Mouse (Mus musculus) frontal cortex, postnatal 36 days (tissue): ENCODE results near the gene Glis1.
A peak's percentile ranks its signal among the peaks of the same experiment; 100 is the strongest.

ENCODE experiments used
- DNase-seq, 2 experiments: peaks; one replicate each; pipeline ENCODE4 v3.0.0; 2022; ENCODE audit warnings: low spot score in 2 of 2

Glis1 gene

GRCm38 (mm10) chr4:107577146-107577839 is 142.9 kb downstream of the Glis1 start:
- no peak for DNase-seq

DNA sequence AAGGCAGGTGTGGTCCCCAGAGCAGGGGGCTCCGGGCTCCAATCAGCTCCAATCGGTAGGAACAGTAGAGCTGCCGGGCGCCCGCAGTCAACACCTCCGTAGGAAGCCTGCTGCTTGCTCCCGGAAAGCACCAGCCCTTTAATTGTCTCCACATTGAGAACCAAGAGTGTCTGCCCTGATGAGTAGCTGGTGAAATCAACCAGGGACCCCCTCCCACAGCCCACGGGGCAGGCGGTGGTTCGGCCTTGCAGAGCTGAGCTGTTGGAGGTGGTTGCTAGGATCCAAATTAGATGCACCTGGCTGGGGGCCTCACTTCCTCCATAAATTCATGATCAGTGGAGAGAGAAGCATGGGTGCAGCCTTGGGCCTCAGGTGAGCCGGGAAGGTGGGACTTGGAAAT is 146.5 kb downstream of the Glis1 start:
- no peak for DNase-seq

DNA sequence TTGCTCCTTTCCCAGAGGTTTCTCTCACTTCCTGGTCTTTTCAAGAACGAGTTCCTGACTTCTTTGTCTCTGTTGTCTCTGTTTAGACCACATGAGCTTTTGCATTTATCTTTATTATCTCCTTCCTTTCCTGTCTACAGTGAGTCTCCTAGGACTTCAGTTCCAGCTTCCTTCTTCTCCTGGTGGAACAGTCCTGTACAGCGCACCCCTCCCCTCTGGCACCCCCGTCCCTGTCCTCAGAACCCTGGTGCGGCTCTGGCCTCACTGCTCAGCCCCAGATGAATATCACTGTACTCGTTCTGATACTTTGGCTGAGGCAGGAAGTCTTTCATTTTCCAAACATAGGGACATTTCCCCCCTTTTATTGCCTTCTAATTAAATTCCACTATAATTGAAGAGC is 152.0 kb downstream of the Glis1 start:
- DNase-seq: no peak

- DNase-seq: no peak
These were observed 154.2 kb downstream of the Glis1 start for GRCm38 (mm10) chr4:107588637-107589036.

GRCm38 (mm10) chr4:107589046-107589445 is 154.7 kb downstream of the Glis1 start:
- peak in 1 of 2 experiments; percentile 16 for DNase-seq

DNA sequence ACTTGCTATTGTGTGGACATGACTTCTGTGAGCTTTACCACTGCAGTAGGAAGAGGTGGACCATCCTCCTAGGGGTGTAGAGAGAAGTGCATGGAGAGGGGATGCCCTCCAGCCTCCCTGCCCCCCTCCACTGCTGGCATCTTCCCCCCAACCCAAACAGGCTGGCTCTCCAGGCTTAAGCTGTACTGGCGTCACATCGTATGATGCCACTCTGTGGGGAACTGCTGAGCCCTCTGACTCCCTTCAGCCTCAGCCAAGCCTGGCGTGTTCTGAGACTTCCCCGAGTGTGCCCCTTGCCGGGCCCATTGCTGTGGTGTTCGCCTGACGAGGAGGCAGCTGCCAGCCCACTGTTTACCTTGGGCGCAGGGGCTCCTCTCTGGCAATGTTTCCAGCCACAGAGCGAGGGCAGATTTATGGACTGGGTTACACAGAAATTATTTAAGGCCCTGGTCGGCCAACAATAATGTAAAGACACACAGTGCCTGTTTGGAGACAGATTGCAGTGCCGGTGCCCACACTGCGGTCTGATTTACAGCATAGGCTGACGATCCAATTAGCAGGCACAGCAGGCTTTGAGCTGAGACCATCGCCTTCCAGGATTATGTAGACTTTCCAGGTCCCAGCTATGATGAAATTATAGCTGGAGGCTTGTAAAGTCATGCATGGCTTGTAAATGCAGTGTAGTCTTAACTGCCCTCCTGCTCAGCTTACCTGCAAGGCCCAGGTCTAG is 156.6 kb downstream of the Glis1 start:
- DNase-seq: no peak

DNA sequence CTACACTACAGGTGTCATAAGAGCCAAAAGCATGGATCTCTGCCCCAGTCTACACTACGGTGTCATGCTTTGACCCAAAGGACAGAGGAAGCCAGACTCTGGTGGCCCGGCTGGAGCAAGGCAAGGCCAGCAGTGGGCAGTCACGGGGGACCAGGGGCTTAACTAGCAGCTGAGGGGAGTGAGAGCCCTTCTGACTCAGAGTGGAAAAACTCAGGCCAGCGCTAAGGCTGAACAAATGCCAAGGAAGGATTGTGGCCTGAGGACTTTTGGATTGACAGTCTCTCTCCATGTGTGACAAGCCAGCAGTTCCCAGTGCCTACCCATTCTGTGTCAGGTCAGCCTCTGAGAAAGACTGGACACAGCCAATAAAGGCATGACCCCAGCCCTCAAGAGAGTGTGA is 159.0 kb downstream of the Glis1 start:
- no peak for DNase-seq

GRCm38 (mm10) chr4:107597226-107597897 is 163.0 kb downstream of the Glis1 start:
- DNase-seq: no peak

DNA sequence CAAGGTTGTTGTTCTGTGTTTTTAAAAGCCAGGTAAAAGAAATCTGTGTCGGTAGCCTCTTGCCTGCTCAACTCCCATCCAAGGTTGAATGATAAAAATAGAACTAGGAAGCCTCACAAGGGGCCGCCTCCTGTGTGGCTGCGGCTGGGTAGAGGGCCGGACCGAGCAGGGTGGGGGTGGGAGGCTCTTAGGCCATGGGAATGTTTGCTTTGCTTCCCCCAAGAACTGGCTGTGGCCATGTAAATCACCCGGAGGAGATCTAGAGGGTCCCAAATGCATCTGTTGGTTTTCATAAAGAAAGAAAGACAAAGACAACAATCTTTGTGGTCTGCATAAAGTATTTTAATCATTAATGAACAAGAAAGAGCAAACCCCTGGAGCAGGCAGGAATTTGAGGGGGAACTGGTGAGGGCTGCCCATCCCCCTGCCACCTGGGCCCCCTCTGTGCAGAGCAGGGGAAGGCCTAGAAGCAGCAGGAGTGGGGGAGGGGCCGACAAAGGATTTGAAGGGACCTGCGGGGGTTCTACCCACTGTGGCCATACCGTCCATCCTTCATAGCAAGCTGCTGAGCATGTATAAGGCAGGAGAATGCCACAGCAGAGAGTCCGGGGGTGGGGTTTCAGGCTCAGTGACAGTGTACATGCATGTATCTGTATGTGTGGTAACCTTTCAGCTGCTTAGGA is 163.6 kb downstream of the Glis1 start:
- DNase-seq: no peak

DNA sequence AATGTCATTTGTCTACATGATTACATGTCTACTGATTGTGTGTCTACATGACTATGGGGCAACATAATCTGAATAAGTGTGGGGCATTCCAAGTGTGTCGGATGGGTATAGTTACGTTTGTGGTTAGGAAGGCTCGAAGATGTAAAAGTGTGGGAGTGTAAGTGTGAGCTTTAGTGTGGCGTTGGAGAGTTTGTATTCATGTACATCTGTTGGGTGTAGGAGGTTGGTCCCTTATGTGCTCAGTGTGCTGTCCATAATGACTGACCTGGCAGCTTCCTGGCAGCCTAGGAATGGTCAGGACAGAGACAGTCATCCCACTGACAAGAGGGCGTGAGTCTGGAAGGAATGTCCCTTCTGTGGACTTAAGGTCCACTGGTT is 164.2 kb downstream of the Glis1 start:
- DNase-seq: peak in 1 of 2 experiments; percentile 18

GRCm38 (mm10) chr4:107602284-107602683 is 167.9 kb downstream of the Glis1 start:
- no peak for DNase-seq

GRCm38 (mm10) chr4:107602787-107603186 is 168.4 kb downstream of the Glis1 start:
- peak; percentile 27 to 31 for DNase-seq

DNA sequence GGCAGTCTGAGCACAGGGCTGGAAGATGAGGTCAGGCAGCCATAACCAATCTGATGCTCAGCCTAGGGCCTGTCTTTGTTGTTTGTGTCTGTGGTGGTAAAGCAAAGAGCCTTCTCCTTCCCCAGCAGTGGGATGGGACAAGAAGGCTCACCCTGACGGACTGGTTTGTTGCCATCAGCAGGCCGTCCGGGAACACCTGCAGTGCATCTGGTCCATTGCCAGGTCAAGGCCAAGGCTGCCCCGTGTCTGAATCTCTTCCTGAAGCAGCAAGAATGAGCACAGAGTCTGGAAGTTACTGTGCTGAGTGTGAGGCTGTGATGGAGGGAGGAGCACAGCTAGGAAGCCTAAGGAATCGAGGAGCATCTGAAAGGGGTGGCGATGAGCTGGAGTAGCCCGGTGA is 168.8 kb downstream of the Glis1 start:
- DNase-seq: no peak

- DNase-seq: no peak
These were observed 171.7 kb downstream of the Glis1 start for GRCm38 (mm10) chr4:107605964-107606602.

- no peak for DNase-seq
These were observed 175.4 kb downstream of the Glis1 start for GRCm38 (mm10) chr4:107609775-107610174.

- DNase-seq: peak; percentile 52 to 59
These were observed 177.7 kb downstream of the Glis1 start for GRCm38 (mm10) chr4:107611888-107612650.

DNA sequence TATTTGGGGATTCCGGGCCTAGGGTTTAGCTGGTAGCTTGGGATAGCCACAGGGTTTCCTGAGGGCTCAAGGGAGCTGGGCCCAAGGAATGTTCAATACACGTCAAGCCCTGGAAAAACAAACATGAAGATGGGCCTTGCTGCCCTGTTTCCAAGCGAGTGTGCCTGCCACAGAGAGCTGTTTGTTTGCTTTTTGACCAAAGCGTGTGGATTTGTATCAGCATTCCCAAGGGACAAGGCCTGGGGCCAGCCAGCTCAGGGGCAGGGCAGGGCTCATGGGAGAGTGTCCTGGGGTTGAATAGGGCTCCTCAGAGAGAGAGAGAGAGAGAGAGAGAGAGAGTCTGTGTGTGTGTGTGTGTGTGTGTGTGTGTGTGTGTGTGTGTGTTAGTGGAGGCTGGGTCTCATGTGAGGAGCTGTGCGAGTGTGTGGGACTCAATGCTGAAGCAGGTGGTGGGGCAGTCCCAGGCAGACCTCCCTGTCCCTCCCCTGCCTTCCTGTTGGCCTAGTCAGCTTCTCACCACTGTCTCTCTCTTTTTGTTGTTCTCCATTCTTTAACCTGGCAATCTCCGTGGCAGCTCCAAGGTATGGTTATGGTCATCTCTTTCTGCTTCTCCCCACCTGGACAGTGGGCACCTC is 183.3 kb downstream of the Glis1 start:
- DNase-seq: no peak

GRCm38 (mm10) chr4:107619487-107619886 is 185.1 kb downstream of the Glis1 start:
- no peak for DNase-seq

DNA sequence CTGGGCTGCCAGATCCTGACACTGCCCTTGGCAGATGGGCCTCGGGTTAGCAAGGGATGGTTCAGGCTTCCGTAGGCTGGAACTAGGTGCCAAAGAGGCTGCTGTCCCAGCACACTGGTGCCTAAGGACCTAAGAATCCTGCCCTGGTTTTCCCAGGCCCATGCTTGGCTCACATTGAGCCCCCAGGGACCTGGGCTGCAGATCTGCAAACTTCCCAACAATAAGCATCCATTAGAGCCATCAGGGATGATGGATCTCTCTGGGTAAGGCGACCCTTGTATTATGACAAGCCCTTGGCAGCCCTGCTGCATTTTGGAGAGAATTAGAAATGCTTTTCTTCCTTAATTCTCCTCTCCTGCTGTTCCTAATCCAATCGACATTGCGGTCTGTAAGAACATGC is 187.0 kb downstream of the Glis1 start:
- no peak for DNase-seq

- no peak for DNase-seq
These were observed 187.9 kb downstream of the Glis1 start for GRCm38 (mm10) chr4:107622296-107622695.

DNA sequence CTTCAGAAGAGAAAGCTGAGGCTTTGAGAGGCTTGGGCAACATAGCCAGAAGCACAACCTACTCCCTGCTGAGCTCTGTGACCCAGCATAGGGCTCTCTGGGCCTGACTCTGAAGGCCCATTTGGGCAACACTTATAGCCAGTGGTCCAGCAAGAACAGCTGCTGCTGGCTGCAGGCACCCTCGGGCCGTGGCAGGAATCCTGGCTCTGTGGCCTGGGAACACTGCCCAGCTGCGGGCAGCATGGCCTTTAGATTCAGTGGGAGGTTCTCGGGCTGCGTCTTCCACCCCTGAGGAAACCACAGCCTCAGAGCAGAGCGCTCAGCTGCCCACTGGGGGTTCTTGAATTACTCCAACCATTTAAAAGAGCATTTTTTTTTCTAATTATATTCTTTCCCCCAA is 189.5 kb downstream of the Glis1 start:
- DNase-seq: no peak
